Mouse (Mus musculus) liver, adult 2 months (tissue): Measurements from ENCODE around the gene Kpna4.

ENCODE experiments used
- CTCF ChIP-seq: fragments of 200-500 bp; IDR thresholded peaks from 2 replicates; pipeline ENCODE4 v1.5.1; 2011; ENCODE audit warnings: low read depth, low read length, control low read depth
- POLR2A ChIP-seq: fragments of 200-500 bp; IDR thresholded peaks from 2 replicates; pipeline ENCODE4 v1.6.1; 2011; ENCODE audit warnings: low read length, control low read depth; ENCODE audit not compliant: insufficient read depth; ENCODE audit errors: extremely low read depth

- TF ChIP-seq POLR2A = no peak
- TF ChIP-seq CTCF = no peak
Observed at GRCm38 (mm10) chr3:69044167-69044591, 82.7 kb downstream of the Kpna4 start.
